Mouse (Mus musculus) cerebellum, adult 2 months (tissue): ENCODE measurements around the gene Smarca4.

Source experiments
- CTCF ChIP-seq: fragments of 200-500 bp; IDR thresholded peaks from 2 replicates; pipeline ENCODE4 v1.5.1; 2011; ENCODE audit warnings: low read depth, mild to moderate bottlenecking, control low read depth, low read length, moderate library complexity, borderline replicate concordance; ENCODE audit not compliant: insufficient read depth
- POLR2A ChIP-seq: fragments of 200-500 bp; IDR thresholded peaks from 2 replicates; pipeline ENCODE4 v1.6.1; 2011; ENCODE audit warnings: low read length, control low read depth, borderline replicate concordance; ENCODE audit not compliant: insufficient read depth

DNA sequence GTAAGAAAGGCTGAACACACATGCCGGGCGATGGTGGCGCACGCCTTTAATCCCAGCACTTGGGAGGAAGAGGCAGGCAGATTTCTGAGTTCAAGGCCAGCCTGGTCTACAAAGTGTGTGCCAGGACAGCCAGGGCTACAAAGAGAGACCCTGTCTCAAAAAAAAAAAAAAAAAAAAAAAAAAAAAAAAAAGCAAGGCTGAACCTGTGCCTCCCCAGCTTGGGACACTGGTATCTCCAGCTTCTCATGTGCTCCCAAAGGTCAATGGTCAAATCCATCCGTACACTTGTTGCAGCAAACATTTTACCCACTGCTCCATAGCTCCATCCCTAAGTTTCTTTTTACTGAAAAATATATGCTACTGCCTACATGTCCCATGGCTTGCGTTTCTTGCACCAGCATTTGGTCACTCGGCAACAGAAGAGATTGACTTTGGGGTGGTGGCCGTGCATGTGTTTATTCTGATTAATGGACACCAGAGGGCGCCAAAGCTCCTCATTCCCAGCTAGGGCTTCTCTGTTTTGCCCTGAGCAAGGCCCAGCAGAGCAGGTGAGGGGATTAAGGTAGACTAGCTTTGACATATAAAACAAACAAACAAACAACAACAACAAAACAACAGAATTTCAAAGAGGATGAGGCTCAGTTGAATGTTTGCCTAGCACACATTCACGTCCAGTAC lies 14.1 kb upstream of the Smarca4 start:
- TF ChIP-seq POLR2A (no peak), CTCF (peak; percentile 86)
